Mouse (Mus musculus): ENCODE data around the gene Tbx21. TPM values are rescaled to one million over a fixed set of nuclear protein-coding genes. Genes with fewer than 3 reads are reported as not detected.
A peak's percentile ranks its signal among the peaks of the same experiment; 100 is the strongest.

Tbx21 gene
- total RNA-seq (2021) = 0.33 and 0.56 TPM in 2 replicates
- long read RNA-seq, experiment 1 = 0 reads
- long read RNA-seq, experiment 2 = 0 reads

GRCm38 (mm10) chr11:97114671-97115601 is at the start of gene Tbx21:
TSS of gene Tbx21 (minus strand) at chr11:97115331.
- DNase-seq = no peak

- no peak for DNase-seq
Measured at GRCm38 (mm10) chr11:97160341-97160740, 45.2 kb upstream of the Tbx21 start.

- DNase-seq = no peak
Measured at GRCm38 (mm10) chr11:97156999-97157398, 41.9 kb upstream of the Tbx21 start.

- DNase-seq = peak; percentile 68
Measured at GRCm38 (mm10) chr11:97152662-97153287, 37.6 kb upstream of the Tbx21 start.

- DNase-seq = peak; percentile 83
Measured at GRCm38 (mm10) chr11:97152023-97152426, 36.9 kb upstream of the Tbx21 start.

- DNase-seq = peak; percentile 42
Measured at GRCm38 (mm10) chr11:97151343-97151801, 36.2 kb upstream of the Tbx21 start, which contains the start of gene Tbkbp1. TSS of gene Tbkbp1 (minus strand) at chr11:97151495.

DNA sequence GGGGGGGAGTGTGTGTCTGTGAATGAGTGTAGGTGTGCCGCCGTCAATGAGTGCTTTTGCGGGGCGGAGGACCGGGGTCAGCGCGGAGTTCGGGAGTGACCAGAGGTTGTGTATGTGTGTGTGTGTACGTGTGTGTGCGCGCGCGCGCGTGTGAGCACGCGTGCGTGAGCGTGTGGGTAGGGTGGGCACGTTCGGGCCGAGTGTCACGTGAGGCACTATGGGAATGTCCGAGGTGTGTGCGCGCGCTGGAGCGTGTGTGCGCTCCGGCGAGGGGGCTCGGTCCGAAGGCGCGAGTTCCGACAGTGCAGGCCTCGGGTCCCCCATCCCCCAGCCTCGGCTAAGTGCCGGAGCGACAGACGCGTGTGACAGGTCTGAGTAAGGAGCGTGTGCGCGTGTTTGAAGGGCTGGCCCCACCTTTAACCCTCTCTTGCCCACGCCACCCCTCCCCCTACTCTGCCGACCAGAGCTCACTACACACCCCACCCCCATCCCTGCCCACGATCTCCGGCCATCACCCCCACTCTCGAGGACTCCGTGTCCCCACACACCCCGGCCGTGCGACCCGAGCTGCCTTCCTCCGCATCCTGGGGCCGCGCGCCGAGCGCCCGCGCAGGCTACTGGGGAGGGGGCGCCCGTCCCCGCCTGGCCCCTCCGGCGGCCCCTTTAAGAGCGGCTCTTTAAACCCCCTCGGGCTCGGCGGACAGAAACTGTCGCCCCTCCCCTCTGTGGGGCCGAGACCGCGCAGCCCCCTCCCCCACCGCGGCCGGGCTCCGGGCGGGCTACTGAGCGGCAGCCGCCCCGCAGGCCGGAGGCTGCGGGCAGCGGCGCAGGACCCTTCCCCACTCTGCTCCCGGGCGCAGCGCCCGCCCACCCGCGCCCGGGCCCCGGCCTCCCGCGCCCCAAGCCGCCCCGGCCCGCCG is 35.5 kb upstream of the Tbx21 start:
- peak; percentile 73 for DNase-seq

GRCm38 (mm10) chr11:97149995-97150410 is 34.9 kb upstream of the Tbx21 start:
- peak; percentile 82 for DNase-seq

DNA sequence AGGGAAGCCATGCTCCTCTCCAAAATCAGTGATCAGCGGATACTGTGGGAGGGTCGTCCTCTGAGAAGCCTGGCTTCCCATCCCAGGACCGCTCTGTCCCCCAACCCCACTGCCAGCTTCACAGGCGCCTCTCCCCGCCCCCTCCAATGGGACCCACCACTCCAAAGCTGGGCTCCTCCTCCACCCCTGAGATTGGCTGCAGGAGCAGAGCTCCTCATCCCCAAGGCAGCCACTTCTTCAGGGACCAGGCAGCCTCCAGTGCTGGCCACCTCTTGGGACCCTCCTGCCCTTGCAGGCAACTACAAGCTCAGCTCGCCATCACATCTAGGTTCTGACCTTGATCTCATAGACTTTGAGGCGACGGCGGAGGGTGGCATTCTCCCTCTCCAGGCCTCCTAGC is 33.9 kb upstream of the Tbx21 start:
- no peak for DNase-seq

GRCm38 (mm10) chr11:97148591-97148990 is 33.5 kb upstream of the Tbx21 start:
- no peak for DNase-seq

DNA sequence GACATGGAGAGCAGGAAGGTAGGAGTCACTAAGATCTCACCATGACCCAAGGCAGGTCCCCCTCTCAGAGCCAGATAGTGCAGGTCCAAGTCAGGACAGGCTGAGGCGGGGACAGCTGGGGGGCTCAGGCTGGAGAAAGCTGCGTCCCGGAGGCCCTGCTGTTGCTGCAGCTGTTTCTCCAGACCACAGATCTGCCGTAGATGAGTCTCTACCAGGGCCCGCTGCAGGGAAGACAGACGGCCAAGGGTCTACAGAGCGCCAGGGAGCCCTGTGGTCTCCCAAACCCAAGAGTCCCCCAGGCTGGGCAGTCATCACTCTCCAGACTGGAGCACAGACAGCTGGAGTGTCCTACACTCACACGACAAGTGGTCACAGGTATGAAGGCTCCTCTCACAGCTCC is 32.2 kb upstream of the Tbx21 start:
- DNase-seq = no peak

GRCm38 (mm10) chr11:97146724-97147123 is 31.6 kb upstream of the Tbx21 start:
- DNase-seq = peak; percentile 88

DNA sequence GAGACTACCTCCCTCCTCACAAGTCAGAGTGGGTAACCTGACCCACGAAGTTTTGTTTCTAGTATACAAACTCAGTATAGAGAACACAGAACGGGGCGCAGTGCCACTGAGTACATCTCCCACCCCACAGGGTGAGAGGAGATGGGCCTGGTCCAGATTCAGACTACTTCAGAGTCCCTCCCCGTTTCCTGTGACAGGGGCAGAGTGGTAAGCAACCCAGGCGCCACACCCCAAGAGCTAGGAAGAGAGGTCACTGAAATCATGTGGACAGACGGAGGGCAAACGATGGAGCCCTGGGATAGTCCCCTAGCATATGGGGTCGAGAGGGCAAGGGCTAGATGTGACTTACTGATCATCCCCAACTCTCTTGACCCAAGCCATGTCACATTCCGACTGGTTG is 30.8 kb upstream of the Tbx21 start:
- DNase-seq = no peak

DNA sequence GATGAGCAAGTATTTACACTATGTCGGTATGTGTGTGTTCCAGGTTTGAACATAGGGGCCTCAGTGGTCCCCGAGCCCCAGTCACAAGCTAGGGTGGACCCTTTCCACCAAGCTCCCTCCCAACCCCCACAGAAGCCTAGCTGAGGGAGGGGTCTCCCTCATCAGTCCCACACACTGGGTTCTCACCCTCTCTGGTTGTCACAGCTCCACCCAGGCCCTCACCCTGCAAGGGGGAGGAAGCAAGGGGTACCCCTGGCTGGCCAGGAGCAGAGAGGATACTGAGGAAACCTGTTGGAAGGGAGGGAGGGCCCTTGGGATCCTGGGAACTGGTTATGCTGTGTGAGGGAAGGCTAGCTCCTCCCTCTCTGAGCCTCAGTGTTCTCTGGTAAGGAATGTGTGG is 30.2 kb upstream of the Tbx21 start:
- no peak for DNase-seq

DNA sequence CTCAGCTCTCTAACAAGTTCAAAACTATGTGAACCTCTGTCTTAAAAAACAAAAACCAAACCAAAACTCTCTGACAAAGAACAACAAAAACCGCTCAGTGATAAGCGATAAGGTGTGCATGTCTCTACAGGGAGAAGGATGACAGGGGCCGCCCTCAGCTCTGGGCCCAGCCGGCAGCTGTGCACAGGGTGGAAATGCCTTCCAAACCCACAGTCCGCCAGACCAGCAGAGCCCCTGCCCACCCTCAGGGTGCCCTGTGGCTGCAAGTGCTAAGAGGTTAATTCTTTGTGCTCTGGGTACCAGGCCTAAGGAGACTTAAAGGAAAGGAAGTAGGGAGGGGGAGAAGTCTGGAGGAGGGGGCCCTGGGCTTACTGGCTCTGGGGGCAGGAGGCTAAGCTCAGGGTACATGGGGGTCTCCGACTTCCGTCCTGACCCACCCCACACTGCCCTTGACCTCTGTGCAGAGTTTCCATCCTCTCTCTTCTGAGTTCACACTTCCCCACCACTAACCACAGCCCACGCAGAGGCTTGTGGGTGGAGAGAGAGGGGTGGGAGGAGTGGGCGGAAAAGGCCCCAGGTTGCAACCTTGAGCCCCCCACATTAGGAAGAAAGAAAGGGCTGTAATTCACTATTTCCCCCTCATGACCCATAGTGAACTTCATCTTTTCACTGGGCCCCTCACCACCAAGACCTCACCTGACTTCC is 28.2 kb upstream of the Tbx21 start:
- no peak for DNase-seq

DNA sequence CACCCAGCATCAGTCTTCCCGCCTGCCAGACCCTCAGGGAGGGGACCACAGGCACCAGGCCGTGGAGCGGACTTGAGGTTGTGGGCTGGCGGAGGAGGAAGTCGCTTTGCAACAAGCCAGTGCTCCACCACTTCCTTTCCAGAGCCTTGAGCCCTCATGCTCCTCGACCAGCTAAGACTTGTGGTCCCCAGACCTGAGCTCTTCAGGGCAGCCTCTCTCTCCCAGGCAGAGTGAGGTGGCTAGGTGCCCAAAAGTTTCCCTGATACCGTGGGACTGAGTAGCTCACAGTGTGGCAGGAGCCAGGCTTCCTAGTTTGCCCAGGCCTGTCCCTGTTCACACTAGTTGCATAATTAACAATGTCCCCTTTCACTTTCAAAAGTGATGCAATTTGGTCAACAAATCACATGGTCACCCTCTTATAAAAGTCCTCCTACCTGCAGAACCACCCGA is 27.1 kb upstream of the Tbx21 start:
- peak; percentile 61 for DNase-seq

GRCm38 (mm10) chr11:97140811-97141210 is 25.7 kb upstream of the Tbx21 start:
- no peak for DNase-seq

DNA sequence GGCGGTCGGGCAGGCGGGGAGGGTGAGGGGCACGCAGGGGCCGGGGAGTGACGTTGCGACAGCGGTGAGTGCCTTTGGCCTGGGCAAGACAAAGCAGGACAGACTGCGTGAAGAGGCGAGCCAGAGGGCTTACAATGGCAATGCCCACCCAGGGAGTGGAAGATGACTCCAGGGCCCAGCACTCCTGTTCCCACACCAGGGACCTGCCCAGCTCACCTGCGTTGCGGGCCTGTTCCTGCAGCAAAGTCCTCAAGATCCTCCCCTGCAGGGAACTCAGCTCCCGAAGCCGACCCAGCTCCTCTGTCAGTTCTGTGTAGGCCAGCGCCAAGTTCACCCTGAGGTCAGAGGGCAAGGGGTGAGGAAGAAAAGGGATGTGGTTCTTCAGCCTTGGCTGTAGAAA is 24.1 kb upstream of the Tbx21 start:
- no peak for DNase-seq

GRCm38 (mm10) chr11:97138554-97139226 is 23.6 kb upstream of the Tbx21 start:
- DNase-seq = peak; percentile 80

GRCm38 (mm10) chr11:97133270-97133669 is 18.1 kb upstream of the Tbx21 start:
- no peak for DNase-seq

DNA sequence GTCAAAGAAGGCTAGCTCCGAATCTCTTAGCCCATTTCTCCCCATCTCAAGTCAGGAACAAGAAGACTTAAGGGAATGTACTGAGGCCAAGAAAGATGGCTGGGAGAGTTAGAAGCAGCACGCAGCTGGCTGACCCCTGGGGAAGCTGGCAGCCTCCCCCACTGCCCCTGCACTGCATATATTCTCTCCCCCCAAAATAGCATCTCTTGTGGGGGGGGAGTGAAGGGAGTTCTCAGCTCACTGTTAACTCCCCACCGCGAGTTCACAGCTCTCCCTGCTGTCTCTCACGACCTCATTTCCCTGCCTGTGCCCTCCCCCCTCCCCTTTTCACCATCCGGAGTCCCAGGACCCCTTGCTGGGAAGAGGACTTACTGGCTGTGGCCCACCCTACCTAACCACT is 17.1 kb upstream of the Tbx21 start:
- no peak for DNase-seq
